ENCODE assay signal across 25 mouse cellular contexts in genomic region chr8:34251934-34252333, GRCm38 (mm10).
DNase-seq lines count a peak whose midpoint lies in the region; ATAC-seq and TF ChIP-seq lines count a peak whose summit lies in the region.
"Had no signal": no experiment of that assay in that cellular context is flagged by ENCODE, and none has a peak within 500 bp of the region (broad histone marks: within the 10 kb centered on the region; RNA-seq: fewer than 3 reads in every experiment).

No protein-coding gene starts in this region.

- no peak for TF ChIP-seq CTCF in left cerebral cortex, adult 2 months (IDR thresholded peaks at IDR 0.05)

- intact Hi-C loops in left cerebral cortex, adult 2 months (cut with DNase I): no loop called here
- intact Hi-C loops in left cerebral cortex, postnatal 10 days (cut with DNase I): no loop called here

- H3K4me3 ChIP-seq in left cerebral cortex, adult 2 months: no peak overlapping the region
- H3K4me3 ChIP-seq: embryonic facial prominence, embryonic 12.5 days; embryonic facial prominence, embryonic 15.5 days; heart, embryonic 12.5 days; heart, embryonic 15.5 days; hindbrain, embryonic 10.5 days; hindbrain, embryonic 13.5 days had no signal

- no peak for DNase-seq in frontal cortex, postnatal 25 days (ENCODE audit: low spot score in 2 of 2)
- no peak for DNase-seq in left cerebral cortex, adult 2 months (ENCODE audit: extremely low spot score in 1 of 2, low spot score in 2 of 2)
- no peak for DNase-seq in left cerebral cortex, postnatal 10 days (ENCODE audit: extremely low spot score in 1 of 2, low spot score in 2 of 2)
- peak; percentile 72 for DNase-seq in brain, adult 2 months (ENCODE audit: low read depth, low spot score)
- no peak for DNase-seq in embryo, embryonic 10 days (ENCODE audit: low spot score)
- DNase-seq: adrenal gland, adult 8-10 months; adrenal gland, postnatal 25 days; cerebellum, adult 18-20 months; cerebellum, adult 9-10 months; cerebellum, postnatal 14 days; forebrain, postnatal 0 days; gastrocnemius, postnatal 25 days; heart, adult 18-20 months; heart, postnatal 10 days; heart, postnatal 36 days had no signal

- 0 out of 2 replicates have a peak overlapping the region, but pooled peaks have one; percentile 50 for H3K27ac ChIP-seq in left cerebral cortex, adult 2 months
- H3K27ac ChIP-seq: embryonic facial prominence, embryonic 12.5 days; embryonic facial prominence, embryonic 15.5 days; heart, embryonic 15.5 days; hindbrain, embryonic 10.5 days; hindbrain, embryonic 13.5 days had no signal

- ATAC-seq in frontal cortex, adult (ENCODE audit: low TSS enrichment): peak; percentile 96
- ATAC-seq: activated CD4-positive, CD25-positive, alpha-beta regulatory T cell, adult 4 months; forebrain, embryonic 14.5 days; forebrain, postnatal 0 days; hindbrain, embryonic 16.5 days had no signal
